Mouse (Mus musculus): ENCODE results near the gene Endou.
A peak's percentile ranks its signal among the peaks of the same experiment; 100 is the strongest.

Gene Endou

DNA sequence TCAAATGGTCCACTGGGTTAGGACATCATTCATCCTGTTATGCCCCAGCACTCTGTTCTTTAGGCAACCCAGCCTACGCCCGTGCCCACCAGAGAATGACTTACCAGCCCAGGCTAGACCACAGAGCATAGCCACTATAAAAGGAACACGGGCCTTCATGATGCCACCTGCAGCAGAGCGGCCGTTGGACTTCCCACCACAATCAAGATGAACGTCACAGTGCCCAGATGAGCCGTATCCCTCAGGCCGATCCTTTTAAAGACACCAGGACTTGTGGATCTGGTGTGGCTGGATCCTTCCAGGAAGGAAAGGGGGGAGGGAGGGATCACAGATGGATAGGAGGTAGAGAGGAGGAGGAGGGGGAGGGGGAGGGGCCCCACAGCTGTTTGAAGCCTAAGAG is at the start of gene Endou:
Gene Endou (minus strand): TSS at position 229 of the 400 bp plus-strand sequence.
- no peak for DNase-seq (ENCODE audit: low read depth, low spot score)

DNA sequence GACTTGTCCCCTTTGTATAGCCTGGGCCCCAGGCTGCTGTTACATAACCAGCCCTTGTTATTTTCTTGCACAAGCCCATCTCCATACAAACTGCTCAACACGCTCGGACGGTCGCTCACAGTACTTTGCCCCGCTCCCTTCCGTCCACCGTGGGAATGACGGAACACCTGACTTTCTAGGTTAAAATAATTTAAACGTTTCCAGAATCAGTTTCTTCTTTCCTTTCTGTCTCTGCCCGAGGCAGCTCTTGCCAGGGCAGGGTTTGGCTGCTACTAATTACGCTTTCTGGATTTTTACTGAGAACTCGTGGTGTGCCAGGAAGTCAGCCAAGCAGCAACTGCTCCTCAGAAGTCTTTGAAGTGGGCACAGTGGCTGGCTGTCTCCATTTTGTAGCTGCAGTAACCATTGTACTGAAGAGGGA is 49.5 kb upstream of the Endou start:
- DNase-seq (ENCODE audit: low read depth, low spot score), result no peak

GRCm38 (mm10) chr15:97779576-97779975 is 48.4 kb upstream of the Endou start:
- no peak for DNase-seq (ENCODE audit: low read depth, low spot score)

DNA sequence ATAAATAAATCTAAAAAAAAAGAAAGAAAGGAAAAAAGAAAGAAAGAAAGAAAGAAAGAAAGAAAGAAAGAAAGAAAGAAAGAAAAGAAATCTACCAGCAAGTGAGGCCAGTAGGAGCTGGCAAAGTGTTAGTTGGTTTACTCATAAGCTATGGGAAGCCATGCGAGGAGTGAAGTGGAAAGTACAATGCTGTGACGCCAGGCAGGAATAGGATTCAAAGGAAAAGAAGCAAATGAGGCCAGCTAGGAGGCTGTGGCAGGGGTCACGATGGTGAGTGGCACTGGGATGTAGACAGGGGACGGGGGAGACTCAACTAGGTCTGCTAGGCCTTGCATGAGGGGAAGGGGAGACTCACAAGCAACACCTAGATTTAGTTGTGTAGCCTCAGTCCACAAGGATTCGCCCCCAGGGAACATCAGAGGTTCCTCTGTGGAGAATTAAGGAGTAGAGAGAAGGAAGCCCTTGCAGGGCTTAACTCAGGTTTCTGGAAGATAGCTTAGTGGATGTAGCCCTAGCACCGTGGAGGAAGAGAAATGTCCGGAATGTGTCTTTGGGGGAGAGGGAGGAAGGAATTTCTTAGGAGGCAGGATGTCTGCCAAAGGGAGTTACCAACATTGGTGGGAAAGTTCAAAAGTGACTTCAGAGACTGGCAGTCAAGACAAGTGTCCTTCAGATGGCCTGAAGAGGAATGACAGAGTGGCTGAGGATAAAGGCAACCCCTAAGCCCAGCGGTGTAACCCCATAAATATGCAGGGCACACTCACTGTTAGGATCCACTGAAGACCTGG is 47.4 kb upstream of the Endou start, which contains the start of gene Slc48a1:
Gene Slc48a1 (plus strand): TSS at position 210 of the 788 bp plus-strand sequence.
- DNase-seq (ENCODE audit: low read depth, low spot score), result no peak

DNA sequence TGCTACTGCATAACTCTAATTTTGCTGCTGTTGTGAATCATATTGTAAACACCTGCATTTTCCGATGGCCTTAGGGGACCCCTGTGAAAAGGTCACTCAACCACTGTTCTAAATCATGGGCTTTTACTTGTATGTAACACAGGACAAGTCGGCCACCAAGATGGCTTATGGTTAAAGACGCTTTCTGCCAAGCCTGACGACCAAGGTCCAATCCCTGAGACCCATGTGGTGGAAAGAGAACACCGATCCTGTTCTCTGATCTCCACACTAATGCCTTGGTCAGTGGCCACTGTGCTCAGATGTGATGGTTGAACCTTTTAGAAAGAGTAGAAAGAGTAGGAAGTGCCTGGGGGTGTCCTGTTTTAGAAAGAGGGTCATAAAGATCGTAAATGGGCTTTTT is 45.8 kb upstream of the Endou start:
- no peak for DNase-seq (ENCODE audit: low read depth, low spot score)

DNA sequence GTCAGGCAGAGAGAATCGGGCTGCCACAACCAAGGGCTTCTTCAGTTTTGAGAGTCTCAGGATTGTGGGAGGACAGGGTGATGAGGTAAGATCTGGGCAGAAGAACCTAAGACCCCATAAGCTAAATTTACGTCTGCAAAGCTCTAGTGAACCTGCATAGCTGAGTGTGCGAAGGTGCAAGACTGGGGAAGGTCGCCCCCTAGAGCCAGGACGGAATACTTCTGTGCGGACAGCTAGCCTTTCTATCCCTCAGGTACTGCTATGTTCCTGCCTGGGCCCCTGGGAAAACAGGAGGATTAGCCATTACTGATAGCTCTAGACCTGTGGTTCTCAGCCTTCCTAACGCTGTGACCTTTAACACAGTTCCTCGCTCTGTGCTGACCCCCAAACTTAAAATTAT is 45.4 kb upstream of the Endou start:
- DNase-seq (ENCODE audit: low read depth, low spot score), result no peak

GRCm38 (mm10) chr15:97773961-97774370 is 42.8 kb upstream of the Endou start:
- DNase-seq (ENCODE audit: low read depth, low spot score), result no peak

GRCm38 (mm10) chr15:97773108-97773507 is 42.0 kb upstream of the Endou start:
- DNase-seq (ENCODE audit: low read depth, low spot score), result no peak

DNA sequence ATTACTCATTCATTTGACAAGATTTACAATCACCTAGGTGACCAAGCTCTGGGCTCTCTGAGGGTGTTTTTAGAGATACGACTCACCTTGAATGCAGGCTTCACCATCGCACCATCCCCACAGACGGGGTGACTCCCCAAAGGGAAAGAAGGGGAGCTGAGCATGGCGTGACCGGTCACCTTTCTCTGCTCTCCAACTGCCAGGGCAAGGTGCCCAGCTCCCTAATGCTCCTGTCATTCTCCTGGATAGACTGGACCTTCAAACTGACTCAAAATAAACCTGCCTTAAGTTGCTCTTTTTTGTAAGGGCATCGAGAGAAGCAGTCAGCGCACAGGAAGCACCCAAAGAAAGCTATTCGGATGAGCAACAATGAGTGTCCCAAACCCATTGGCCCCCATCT is 39.1 kb upstream of the Endou start:
- DNase-seq (ENCODE audit: low read depth, low spot score), result no peak

GRCm38 (mm10) chr15:97768192-97768591 is 37.1 kb upstream of the Endou start:
- no peak for DNase-seq (ENCODE audit: low read depth, low spot score)

GRCm38 (mm10) chr15:97767280-97768186 is 36.4 kb upstream of the Endou start, which contains the start of gene Rapgef3:
Gene Rapgef3, minus strand, starts transcription at chr15:97767972.
- DNase-seq (ENCODE audit: low read depth, low spot score), result no peak

- DNase-seq (ENCODE audit: low read depth, low spot score), result no peak
Observed at GRCm38 (mm10) chr15:97766594-97767279, 35.6 kb upstream of the Endou start.

DNA sequence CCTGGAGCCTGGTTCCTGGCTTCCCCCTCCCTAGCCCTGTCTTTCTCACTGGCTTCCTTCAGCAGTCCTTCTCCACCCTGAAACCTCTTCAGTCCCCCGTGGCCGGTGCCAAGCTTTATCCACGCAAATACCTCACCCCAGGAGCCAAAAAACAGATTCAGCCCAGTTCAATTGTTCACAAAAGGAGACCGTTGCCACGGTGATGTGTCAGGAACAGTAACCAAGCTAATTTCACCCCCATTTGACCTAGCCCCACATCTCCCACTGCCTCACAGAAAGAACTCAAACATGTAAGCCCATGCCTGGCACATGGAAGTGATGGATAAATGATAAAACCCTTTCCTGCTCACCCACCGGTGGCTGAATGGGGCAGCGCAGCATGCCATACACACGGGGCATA is 35.1 kb upstream of the Endou start:
- no peak for DNase-seq (ENCODE audit: low read depth, low spot score)

- no peak for DNase-seq (ENCODE audit: low read depth, low spot score)
Observed at GRCm38 (mm10) chr15:97765090-97765794, 34.1 kb upstream of the Endou start.

DNA sequence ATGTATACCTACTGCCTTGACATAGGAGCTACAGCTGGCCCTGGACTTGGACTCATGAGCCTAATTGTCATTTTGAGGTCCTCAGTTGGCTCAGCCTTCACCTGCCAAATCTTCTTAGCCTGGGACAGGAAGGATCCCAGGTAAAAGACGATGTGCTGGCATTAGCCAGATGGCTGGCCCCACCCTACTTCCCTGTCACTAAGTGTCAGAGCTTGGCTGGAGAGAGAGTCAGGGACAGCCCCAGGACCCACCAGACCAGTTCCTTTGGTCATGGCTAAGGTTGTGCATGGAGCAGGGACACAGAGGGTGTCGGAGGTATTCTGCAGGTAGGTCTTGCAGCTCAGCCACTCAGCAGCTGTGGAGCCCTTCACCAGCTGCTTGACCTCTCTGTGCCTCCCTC is 33.4 kb upstream of the Endou start:
- no peak for DNase-seq (ENCODE audit: low read depth, low spot score)

DNA sequence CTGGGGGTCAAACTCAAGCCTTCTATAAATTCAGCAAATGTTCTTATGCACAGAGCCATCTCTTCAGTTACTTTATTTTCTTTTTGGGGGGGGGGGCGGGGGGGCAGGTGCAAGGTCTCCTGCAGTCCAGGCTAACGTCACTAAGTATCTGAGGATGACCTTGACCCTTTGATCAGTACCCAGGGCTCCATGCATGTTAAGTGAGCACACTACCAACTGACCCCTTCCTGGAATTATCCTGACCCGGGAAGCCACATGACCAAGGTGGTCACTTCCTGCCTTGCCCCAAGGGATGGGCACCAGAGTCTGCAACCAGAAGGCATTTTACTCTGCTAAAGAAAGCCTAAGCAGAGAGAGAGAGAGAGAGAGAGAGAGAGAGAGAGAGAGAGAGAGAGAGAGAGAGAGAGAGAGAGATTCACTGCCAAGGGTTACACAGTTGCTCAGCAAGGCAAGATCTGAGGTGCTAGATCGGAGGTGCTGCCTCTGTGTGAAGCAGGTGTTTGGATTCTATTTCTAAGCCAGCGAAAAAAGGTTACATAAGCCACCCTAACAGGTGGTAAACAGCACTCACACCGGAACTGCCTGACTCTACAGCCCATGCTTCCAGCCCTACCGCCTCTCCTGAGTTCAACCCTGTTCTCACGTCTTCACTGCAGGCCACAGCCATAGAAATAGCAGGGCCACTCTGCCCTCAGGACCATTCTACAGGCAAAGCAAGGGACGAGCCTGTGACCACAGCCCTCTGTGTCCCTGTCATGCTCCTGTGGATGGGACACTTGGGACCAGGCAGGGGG is 32.3 kb upstream of the Endou start:
- no peak for DNase-seq (ENCODE audit: low read depth, low spot score)

- DNase-seq (ENCODE audit: low read depth, low spot score), result no peak
Observed at GRCm38 (mm10) chr15:97762733-97763132, 31.6 kb upstream of the Endou start.

- DNase-seq (ENCODE audit: low read depth, low spot score), result no peak
Observed at GRCm38 (mm10) chr15:97761438-97761837, 30.3 kb upstream of the Endou start.

DNA sequence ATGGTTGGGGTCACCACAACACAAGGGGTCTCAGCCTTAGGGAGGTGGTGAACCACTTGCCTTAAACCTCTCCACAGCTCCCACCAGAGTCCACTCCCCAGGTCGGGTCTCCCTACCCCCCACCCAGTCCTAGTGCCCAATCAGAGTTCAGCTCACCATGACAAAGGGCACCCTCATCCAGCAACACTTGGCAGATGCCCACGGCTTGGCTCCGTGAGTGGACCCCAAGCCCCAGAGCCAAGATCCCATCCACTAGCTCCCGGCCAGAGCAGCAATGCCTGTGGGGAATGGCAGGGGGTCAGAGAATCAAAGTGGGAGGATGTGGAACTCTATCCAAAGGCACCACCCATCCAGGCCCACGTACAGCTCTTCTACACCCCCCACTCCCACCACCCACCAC is 29.8 kb upstream of the Endou start:
- DNase-seq (ENCODE audit: low read depth, low spot score), result no peak

GRCm38 (mm10) chr15:97760006-97760405 is 28.9 kb upstream of the Endou start:
- DNase-seq (ENCODE audit: low read depth, low spot score), result peak; percentile 62
